Mouse (Mus musculus) hindbrain, embryonic 15.5 days (tissue): ENCODE measurements around the gene Macf1. TPM values are rescaled to one million over a fixed set of nuclear protein-coding genes. Genes with fewer than 3 reads are reported as not detected.
"Not testable (repeated sequence)": the region's sequence is repeated elsewhere in the genome, so short reads cannot be mapped to it uniquely, and the experiment has no call there.

Experiments
- ATAC-seq: fragments of 200-750 bp; cut with Nextera tagmentation; 2 replicates; pipeline ENCODE4 v1.8.0; 2017; ENCODE audit warnings: low read depth, moderate number of reproducible peaks, moderate TSS enrichment; ENCODE audit not compliant: low FRiP score
- H3K27ac ChIP-seq: fragments of 300-500 bp; sonication (generic); replicated peaks from 2 replicates; pipeline ENCODE4 v1.5.1; 2015; ENCODE audit warnings: mild to moderate bottlenecking, inconsistent platforms
- H3K27me3 ChIP-seq: fragments of 300-500 bp; sonication (generic); 2 replicates; pipeline ENCODE4 v1.6.1; 2015; ENCODE audit warnings: control low read depth, inconsistent platforms
- H3K36me3 ChIP-seq: fragments of 300-500 bp; sonication (generic); 2 replicates; pipeline ENCODE4 v1.6.1; 2015; ENCODE audit warnings: control low read depth, inconsistent platforms
- H3K4me1 ChIP-seq: fragments of 300-500 bp; sonication (generic); replicated peaks from 2 replicates; pipeline ENCODE4 v1.6.1; 2015; ENCODE audit warnings: control low read depth, inconsistent platforms
- H3K4me2 ChIP-seq: fragments of 300-500 bp; sonication (generic); 2 replicates; pipeline ENCODE4 v1.6.1; 2015; ENCODE audit warnings: moderate library complexity, mild to moderate bottlenecking, inconsistent platforms
- H3K4me3 ChIP-seq: fragments of 300-500 bp; sonication (generic); 2 replicates; pipeline ENCODE4 v1.5.1; 2015; ENCODE audit warnings: mild to moderate bottlenecking, inconsistent platforms
- H3K9ac ChIP-seq: fragments of 300-500 bp; sonication (generic); 2 replicates; pipeline ENCODE4 v1.6.1; 2015; ENCODE audit warnings: inconsistent platforms
- H3K9me3 ChIP-seq: fragments of 300-500 bp; sonication (generic); 2 replicates; pipeline ENCODE4 v1.6.1; 2016; ENCODE audit warnings: control low read depth, inconsistent platforms
- WGBS: fragments of 180-500 bp; shearing (Covaris S2); methylation state at CpG from one replicate; pipeline ENCODE4 v1.1.7; 2015; 5-methylcytosine and 5-hydroxymethylcytosine counted together
- polyA plus RNA-seq: library from polyadenylated mRNA; unstranded; fragments of >200 nt; fragmentation: Nextera tagmentation; extraction: Ambion mirVana; gene quantifications from 2 replicates; pipeline ENCODE4 v1.2.1, GENCODE M21; 2015

Macf1 gene
- polyA plus RNA-seq, 1 experiment from 2014 or later, result 69.2 TPM

GRCm38 (mm10) chr4:123649131-123649530 lies 35.0 kb downstream of the Macf1 start:
- Histone ChIP-seq H3K4me3 (no peak overlapping the region), H3K27me3 (no peaks in the 10 kb centered on the region), H3K4me2 (no peak overlapping the region), H3K36me3 (peaks cover 3% of the 10 kb centered on the region; the same call in 1 of the 2 replicates), H3K9me3 (no peaks in the 10 kb centered on the region), H3K4me1 (peaks cover 4% of the 10 kb centered on the region; the same call in 1 of the 2 replicates), H3K27ac (no peak overlapping the region), H3K9ac (no peak overlapping the region)
- no peak for ATAC-seq
- 87% methylated on average over 6 of the region's 6 CpGs for WGBS

- WGBS, result 92% methylated on average over 4 of the region's 4 CpGs
- Histone ChIP-seq H3K4me3 (no peak overlapping the region), H3K9ac (no peak overlapping the region), H3K9me3 (no peaks in the 10 kb centered on the region), H3K4me2 (no peak overlapping the region), H3K4me1 (peaks cover 14% of the 10 kb centered on the region), H3K27ac (no peak overlapping the region), H3K27me3 (no peaks in the 10 kb centered on the region), H3K36me3 (peaks cover 3% of the 10 kb centered on the region; the same call in 1 of the 2 replicates)
- ATAC-seq, result no peak
These were observed 36.5 kb downstream of the Macf1 start for GRCm38 (mm10) chr4:123647668-123648067.

- H3K27me3 ChIP-seq, result no peaks in the 10 kb centered on the region
- H3K4me3 ChIP-seq, result no peak overlapping the region
- no peak overlapping the region for H3K27ac ChIP-seq
- WGBS, result 93% methylated on average over 2 of the region's 2 CpGs
- no peak overlapping the region for H3K4me2 ChIP-seq
- H3K9me3 ChIP-seq, result no peaks in the 10 kb centered on the region
- H3K9ac ChIP-seq, result no peak overlapping the region
- H3K36me3 ChIP-seq, result peaks cover 3% of the 10 kb centered on the region; the same call in 1 of the 2 replicates
- no peak for ATAC-seq
- H3K4me1 ChIP-seq, result peaks cover 14% of the 10 kb centered on the region
These were observed 37.1 kb downstream of the Macf1 start for GRCm38 (mm10) chr4:123647109-123647508.

- no peak for ATAC-seq
- Histone ChIP-seq H3K27me3 (no peaks in the 10 kb centered on the region), H3K4me3 (no peak overlapping the region), H3K9ac (no peak overlapping the region), H3K4me1 (peaks cover 14% of the 10 kb centered on the region), H3K36me3 (peaks cover 3% of the 10 kb centered on the region; the same call in 1 of the 2 replicates), H3K9me3 (no peaks in the 10 kb centered on the region), H3K27ac (no peak overlapping the region), H3K4me2 (no peak overlapping the region)
- WGBS, result 95% methylated on average over 3 of the region's 3 CpGs
These were observed 38.8 kb downstream of the Macf1 start for GRCm38 (mm10) chr4:123645246-123645845.

GRCm38 (mm10) chr4:123643561-123643960 lies 40.6 kb downstream of the Macf1 start:
- Histone ChIP-seq H3K4me3 (no peak overlapping the region), H3K36me3 (no peaks in the 10 kb centered on the region), H3K27me3 (no peaks in the 10 kb centered on the region), H3K9me3 (no peaks in the 10 kb centered on the region), H3K9ac (no peak overlapping the region), H3K27ac (no peak overlapping the region), H3K4me1 (peaks cover 14% of the 10 kb centered on the region), H3K4me2 (no peak overlapping the region)
- WGBS, result 69% methylated on average over 6 of the region's 6 CpGs
- no peak for ATAC-seq

GRCm38 (mm10) chr4:123642877-123643276 lies 41.3 kb downstream of the Macf1 start:
- ATAC-seq, result peak; percentile 52; the same call in 1 of the 2 replicates
- 67% methylated on average over 5 of the region's 5 CpGs for WGBS
- Histone ChIP-seq H3K4me3 (no peak overlapping the region), H3K9ac (no peak overlapping the region), H3K9me3 (no peaks in the 10 kb centered on the region), H3K4me2 (no peak overlapping the region), H3K27ac (0 out of 2 replicates have a peak overlapping the region, but pooled peaks have one; percentile 27), H3K36me3 (no peaks in the 10 kb centered on the region), H3K27me3 (no peaks in the 10 kb centered on the region), H3K4me1 (peaks cover 14% of the 10 kb centered on the region)

GRCm38 (mm10) chr4:123637136-123637535 lies 47.0 kb downstream of the Macf1 start:
- WGBS, result 88% methylated on average over 6 of the region's 6 CpGs
- no peaks in the 10 kb centered on the region for H3K36me3 ChIP-seq
- H3K9me3 ChIP-seq, result no peaks in the 10 kb centered on the region
- H3K4me2 ChIP-seq, result no peak overlapping the region
- no peak overlapping the region for H3K9ac ChIP-seq
- 0 out of 2 replicates have a peak overlapping the region, but pooled peaks have one; percentile 27 for H3K27ac ChIP-seq
- H3K4me3 ChIP-seq, result no peak overlapping the region
- H3K4me1 ChIP-seq, result peaks cover 11% of the 10 kb centered on the region; the same call in 1 of the 2 replicates
- ATAC-seq, result 0 out of 2 replicates have a peak, but pooled peaks have one; percentile 40
- no peaks in the 10 kb centered on the region for H3K27me3 ChIP-seq

- Histone ChIP-seq H3K9ac (no peak overlapping the region), H3K27ac (no peak overlapping the region), H3K36me3 (no peaks in the 10 kb centered on the region), H3K4me3 (no peak overlapping the region), H3K27me3 (no peaks in the 10 kb centered on the region), H3K4me1 (peaks cover 11% of the 10 kb centered on the region; the same call in 1 of the 2 replicates), H3K4me2 (no peak overlapping the region), H3K9me3 (no peaks in the 10 kb centered on the region)
- WGBS, result 8% methylated on average over 1 of the region's 1 CpGs
- ATAC-seq, result no peak
These were observed 48.7 kb downstream of the Macf1 start for GRCm38 (mm10) chr4:123635428-123635827.

- no peaks in the 10 kb centered on the region for H3K9me3 ChIP-seq
These were observed 49.7 kb downstream of the Macf1 start for GRCm38 (mm10) chr4:123634436-123634835.

GRCm38 (mm10) chr4:123633874-123634273 lies 50.3 kb downstream of the Macf1 start:
- H3K4me2 ChIP-seq, result no peak overlapping the region
- no peak overlapping the region for H3K4me3 ChIP-seq
- no peaks in the 10 kb centered on the region for H3K9me3 ChIP-seq
- no peaks in the 10 kb centered on the region for H3K36me3 ChIP-seq
- H3K4me1 ChIP-seq, result peaks cover 11% of the 10 kb centered on the region; the same call in 1 of the 2 replicates
- ATAC-seq, result no peak
- WGBS, result 91% methylated on average over 4 of the region's 4 CpGs
- H3K9ac ChIP-seq, result no peak overlapping the region
- no peaks in the 10 kb centered on the region for H3K27me3 ChIP-seq
- H3K27ac ChIP-seq, result no peak overlapping the region

More at GRCm38 (mm10) chr4:123634436-123634835, 49.7 kb downstream of the Macf1 start:
- H3K4me3 ChIP-seq, result no peak overlapping the region
- H3K4me1 ChIP-seq, result peaks cover 11% of the 10 kb centered on the region; the same call in 1 of the 2 replicates
- no peak for ATAC-seq
- no peaks in the 10 kb centered on the region for H3K36me3 ChIP-seq
- H3K4me2 ChIP-seq, result no peak overlapping the region
- no peak overlapping the region for H3K9ac ChIP-seq
- 69% methylated on average over 3 of the region's 3 CpGs for WGBS
- peak overlapping the region; percentile 17; the same call in 1 of the 2 replicates for H3K27ac ChIP-seq
- no peaks in the 10 kb centered on the region for H3K27me3 ChIP-seq

GRCm38 (mm10) chr4:123633370-123633769 lies 50.8 kb downstream of the Macf1 start:
- no peak overlapping the region for H3K9ac ChIP-seq
- peaks cover 11% of the 10 kb centered on the region; the same call in 1 of the 2 replicates for H3K4me1 ChIP-seq
- WGBS, result 47% methylated on average over 3 of the region's 3 CpGs
- no peaks in the 10 kb centered on the region for H3K9me3 ChIP-seq
- H3K36me3 ChIP-seq, result no peaks in the 10 kb centered on the region
- no peaks in the 10 kb centered on the region for H3K27me3 ChIP-seq
- H3K27ac ChIP-seq, result no peak overlapping the region; the same call in 1 of the 2 replicates
- no peak overlapping the region for H3K4me3 ChIP-seq
- ATAC-seq, result no peak; the same call in 1 of the 2 replicates
- no peak overlapping the region for H3K4me2 ChIP-seq

- H3K9ac ChIP-seq, H3K27ac ChIP-seq, H3K27me3 ChIP-seq, ATAC-seq, H3K4me3 ChIP-seq, H3K9me3 ChIP-seq, H3K4me2 ChIP-seq, H3K36me3 ChIP-seq: not testable (repeated sequence)
- 90% methylated on average over 5 of the region's 6 CpGs for WGBS
- H3K4me1 ChIP-seq, result peaks cover 11% of the 10 kb centered on the region; the same call in 1 of the 2 replicates
These were observed 52.0 kb downstream of the Macf1 start for GRCm38 (mm10) chr4:123632116-123632515.
